Mouse (Mus musculus) heart, embryonic 10.5 days (tissue): Measurements from ENCODE around the gene Gm17509. TPM values are rescaled to one million over a fixed set of nuclear protein-coding genes. Genes with fewer than 3 reads are reported as not detected.
A peak's percentile ranks its signal among the peaks of the same experiment; 100 is the strongest.

Experiments used
- DNase-seq: peaks from one replicate; pipeline ENCODE4 v3.0.0-alpha.2; 2017; ENCODE audit warnings: low spot score
- H3K27ac ChIP-seq: fragments of 300-500 bp; sonication (generic); 2 replicates; pipeline ENCODE4 v1.5.1; 2016; ENCODE audit warnings: mild to moderate bottlenecking
- H3K27me3 ChIP-seq: fragments of 300-500 bp; sonication (generic); 2 replicates; pipeline ENCODE4 v1.6.1; 2016; ENCODE audit warnings: mild to moderate bottlenecking; ENCODE audit not compliant: poor library complexity, insufficient read depth, severe bottlenecking
- H3K36me3 ChIP-seq: fragments of 300-500 bp; sonication (generic); 2 replicates; pipeline ENCODE4 v1.6.1; 2016; ENCODE audit warnings: mild to moderate bottlenecking, moderate library complexity
- H3K4me1 ChIP-seq: fragments of 300-500 bp; sonication (generic); 2 replicates; pipeline ENCODE4 v1.6.1; 2016; ENCODE audit warnings: mild to moderate bottlenecking
- H3K4me3 ChIP-seq: fragments of 300-500 bp; sonication (generic); 2 replicates; pipeline ENCODE4 v1.5.1; 2016; ENCODE audit warnings: mild to moderate bottlenecking, moderate library complexity
- H3K9me3 ChIP-seq: fragments of 300-500 bp; sonication (generic); 2 replicates; pipeline ENCODE4 v1.6.1; 2016; ENCODE audit warnings: mild to moderate bottlenecking, moderate library complexity
- WGBS: fragments of 180-500 bp; shearing (Covaris S2); methylation state at CpG from one replicate; pipeline ENCODE4 v1.1.7; 2016; 5-methylcytosine and 5-hydroxymethylcytosine counted together
- polyA plus RNA-seq: library from polyadenylated mRNA; unstranded; fragments of >200 nt; fragmentation: Nextera tagmentation; extraction: Ambion mirVana; gene quantifications from 2 replicates; pipeline ENCODE4 v1.2.1, GENCODE M21; 2016

Gm17509 gene
- polyA plus RNA-seq, 1 experiment from 2014 or later = 0.36 TPM

DNA sequence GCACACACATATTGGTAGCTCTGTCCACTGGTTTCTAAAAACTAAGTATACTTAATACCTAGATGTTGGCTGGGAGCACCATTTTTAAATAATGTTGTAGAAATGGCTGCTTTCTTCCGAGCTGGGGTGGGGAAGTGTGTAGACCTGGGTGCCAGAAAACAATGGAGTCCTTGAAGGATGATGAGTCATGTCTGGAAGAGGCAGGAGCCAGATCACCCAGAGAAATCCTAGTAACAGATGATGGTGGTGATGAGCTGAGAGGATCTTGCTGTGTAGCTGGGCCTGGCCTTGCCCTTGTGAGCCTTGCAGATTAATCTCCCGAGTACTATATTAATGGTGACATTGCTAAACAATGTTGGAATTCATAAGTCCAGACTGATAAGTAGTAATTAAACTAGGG lies 4.0 kb upstream of the Gm17509 start:
- 61% methylated on average over 2 of the region's 2 CpGs for WGBS
- Histone ChIP-seq H3K27me3 (no peaks in the 10 kb centered on the region), H3K4me3 (no peak overlapping the region), H3K27ac (no peak overlapping the region), H3K4me1 (peaks cover 17% of the 10 kb centered on the region), H3K9me3 (no peaks in the 10 kb centered on the region), H3K36me3 (no peaks in the 10 kb centered on the region)
- no peak for DNase-seq

DNA sequence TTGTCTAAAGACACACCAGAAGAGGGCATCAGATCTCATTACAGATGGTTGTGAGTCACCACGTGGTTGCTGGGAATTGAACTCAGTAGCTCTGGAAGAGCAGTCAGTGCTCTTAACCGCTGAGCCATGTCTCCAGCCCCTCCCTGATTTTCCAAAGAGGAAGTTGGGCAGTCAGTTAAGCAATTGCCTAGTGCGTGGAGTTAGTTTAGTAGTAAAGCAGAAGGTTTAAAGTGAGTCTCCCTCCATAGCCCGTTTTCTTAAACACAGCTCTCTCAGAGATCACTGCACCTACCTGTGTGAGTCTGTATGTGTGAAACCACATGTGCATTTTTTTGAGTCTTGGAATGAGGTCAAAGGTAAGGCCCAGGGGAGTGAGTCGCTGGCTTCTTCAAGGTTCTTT lies 2.2 kb upstream of the Gm17509 start:
- WGBS = 44% methylated on average over 5 of the region's 5 CpGs
- DNase-seq = no peak
- no peak overlapping the region for H3K27ac ChIP-seq
- H3K27me3 ChIP-seq = no peaks in the 10 kb centered on the region
- peaks cover 18% of the 10 kb centered on the region for H3K4me1 ChIP-seq
- H3K36me3 ChIP-seq = no peaks in the 10 kb centered on the region
- no peaks in the 10 kb centered on the region for H3K9me3 ChIP-seq
- H3K4me3 ChIP-seq = no peak overlapping the region

DNA sequence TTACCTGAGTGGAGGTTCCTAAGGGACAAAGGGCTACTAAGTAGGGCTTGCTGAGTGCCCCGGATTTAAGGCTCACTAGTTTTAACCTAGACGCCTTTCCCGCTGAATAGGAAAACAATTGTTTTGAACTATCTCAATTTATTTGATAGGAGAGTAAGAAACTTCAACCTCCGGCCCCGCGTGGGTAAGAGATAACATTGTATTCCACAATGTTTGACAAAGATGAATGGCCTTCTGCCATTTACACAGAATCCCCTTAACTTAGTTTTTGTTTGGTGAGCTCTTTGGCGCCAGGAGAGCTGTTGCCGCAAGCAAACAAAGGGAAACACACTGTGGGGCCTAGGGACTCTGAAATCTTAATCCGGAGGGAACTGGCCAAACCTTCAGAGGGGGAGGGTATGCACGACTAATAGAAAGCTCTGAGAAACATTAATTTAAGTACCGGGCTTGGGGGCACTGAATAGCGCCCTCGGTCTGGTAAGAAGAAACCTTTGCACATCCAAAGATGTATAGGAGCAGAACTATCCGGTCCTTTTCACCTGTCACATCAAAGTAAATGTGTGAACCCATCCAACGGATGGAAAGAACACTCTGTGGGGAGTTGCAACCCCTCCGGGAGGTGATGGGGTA lies 889 bp downstream of the Gm17509 start:
- H3K27ac ChIP-seq = peak overlapping the region; percentile 94

DNA sequence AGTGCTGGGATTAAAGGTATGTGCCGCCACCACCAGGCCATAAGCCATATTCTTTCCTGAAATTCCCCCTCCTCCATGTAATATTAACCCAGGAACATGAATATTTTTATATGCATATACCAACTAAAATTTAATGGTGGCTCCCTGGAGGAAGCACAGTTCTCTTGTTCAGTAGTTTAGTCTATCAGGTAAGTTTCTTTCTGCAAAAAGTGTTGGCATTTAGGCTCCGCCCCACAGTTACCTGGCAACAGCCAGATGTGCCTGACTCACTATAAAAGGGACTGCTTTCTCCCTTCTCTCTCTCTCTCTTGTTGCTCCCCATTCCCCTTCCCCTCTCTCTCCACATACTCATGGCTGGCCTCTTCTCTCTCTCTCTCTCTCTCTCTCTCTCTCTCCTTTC lies 2.8 kb downstream of the Gm17509 start:
- H3K4me3 ChIP-seq = no peak overlapping the region
- H3K4me1 ChIP-seq = peaks cover 18% of the 10 kb centered on the region
- no peaks in the 10 kb centered on the region for H3K36me3 ChIP-seq
- no peaks in the 10 kb centered on the region for H3K27me3 ChIP-seq
- DNase-seq = no peak
- no peaks in the 10 kb centered on the region for H3K9me3 ChIP-seq
- WGBS = 70% methylated on average over 2 of the region's 2 CpGs
- H3K27ac ChIP-seq = no peak overlapping the region

More for the DNA sequence above, 889 bp downstream of the Gm17509 start:
- Histone ChIP-seq H3K4me3 (peak overlapping the region; percentile 85), H3K4me1 (peaks cover 18% of the 10 kb centered on the region), H3K27me3 (no peaks in the 10 kb centered on the region), H3K36me3 (no peaks in the 10 kb centered on the region), H3K9me3 (no peaks in the 10 kb centered on the region)
- WGBS = 4% methylated on average over 16 of the region's 16 CpGs
- no peak for DNase-seq

DNA sequence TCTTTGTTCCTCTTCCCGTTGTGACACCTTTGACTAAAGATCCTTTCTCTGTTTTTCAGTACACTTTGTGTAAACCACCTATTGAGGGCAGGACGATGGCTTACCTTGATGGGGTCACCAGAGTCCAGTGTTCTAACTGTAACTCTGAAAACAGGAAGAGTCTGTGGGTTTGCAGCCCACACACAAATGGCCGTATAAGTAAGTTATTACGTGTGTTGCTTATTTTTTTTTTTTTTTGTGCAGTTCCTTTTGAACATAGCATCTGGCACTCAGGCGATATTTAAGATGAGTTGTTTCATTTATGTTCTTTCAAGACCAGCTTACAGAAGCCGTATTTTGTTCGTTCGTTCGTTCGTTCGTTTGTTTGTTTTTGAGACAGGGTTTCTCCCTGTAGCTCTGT lies 3.3 kb downstream of the Gm17509 start:
- H3K9me3 ChIP-seq = no peaks in the 10 kb centered on the region
- H3K4me3 ChIP-seq = no peak overlapping the region
- H3K36me3 ChIP-seq = no peaks in the 10 kb centered on the region
- WGBS = 55% methylated on average over 11 of the region's 11 CpGs
- H3K27me3 ChIP-seq = no peaks in the 10 kb centered on the region
- DNase-seq = no peak
- H3K27ac ChIP-seq = no peak overlapping the region
- H3K4me1 ChIP-seq = peaks cover 18% of the 10 kb centered on the region

DNA sequence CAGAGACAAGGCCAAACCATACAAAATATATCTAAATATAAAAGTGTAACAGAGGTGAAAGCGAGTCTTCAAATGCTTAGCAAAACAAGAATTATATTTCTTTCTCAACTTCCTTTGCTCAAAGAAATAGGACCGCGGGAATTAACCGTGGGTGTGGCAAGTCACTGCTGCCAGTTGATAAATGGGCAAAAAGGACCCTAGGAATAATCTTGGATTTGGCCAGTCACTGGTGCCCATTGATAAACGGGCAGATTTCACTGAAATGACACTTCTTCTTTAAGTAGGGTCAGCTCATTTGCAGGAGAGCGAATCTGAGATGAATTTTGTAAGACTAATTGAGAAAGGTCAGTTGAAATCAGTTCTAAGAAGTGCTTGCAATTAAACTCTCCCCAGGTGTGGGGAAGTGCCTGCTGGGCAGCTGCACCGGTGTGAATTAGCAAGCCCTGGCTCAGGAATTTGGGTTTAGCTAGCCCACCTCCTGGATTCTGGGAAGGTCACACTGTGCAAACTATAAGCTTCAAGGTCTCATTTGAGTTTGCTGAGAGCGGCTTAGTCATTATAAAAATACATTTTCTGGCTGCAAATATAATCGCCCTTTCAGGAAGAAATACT lies 4.0 kb downstream of the Gm17509 start:
- DNase-seq = no peak

DNA sequence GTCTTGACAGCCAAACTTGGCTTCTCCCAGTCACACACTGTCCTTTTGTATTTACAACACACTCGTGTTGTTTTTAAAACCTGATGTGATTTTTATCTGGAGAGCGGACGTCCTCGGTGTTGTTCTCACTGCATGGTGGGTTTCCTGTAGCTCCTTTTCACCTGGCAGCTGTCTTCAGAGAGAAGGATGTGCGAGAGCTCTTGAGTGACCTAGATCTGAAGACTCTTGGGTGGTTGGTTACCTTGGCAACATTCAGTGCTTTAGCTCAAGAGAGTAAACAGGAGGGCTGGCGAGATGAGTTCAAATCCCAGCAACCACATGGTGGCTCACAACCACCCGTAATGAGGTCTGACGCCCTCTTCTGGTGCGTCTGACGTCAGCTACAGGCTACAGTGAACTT lies 4.7 kb downstream of the Gm17509 start:
- Histone ChIP-seq H3K27me3 (no peaks in the 10 kb centered on the region), H3K4me1 (peaks cover 14% of the 10 kb centered on the region; the same call in 1 of the 2 replicates), H3K27ac (no peak overlapping the region), H3K36me3 (no peaks in the 10 kb centered on the region), H3K4me3 (no peak overlapping the region), H3K9me3 (no peaks in the 10 kb centered on the region)
- DNase-seq = no peak
- WGBS = 19% methylated on average over 10 of the region's 10 CpGs

More for the DNA sequence above, 4.0 kb downstream of the Gm17509 start:
- Histone ChIP-seq H3K27ac (no peak overlapping the region), H3K36me3 (no peaks in the 10 kb centered on the region), H3K9me3 (no peaks in the 10 kb centered on the region), H3K27me3 (no peaks in the 10 kb centered on the region), H3K4me1 (peaks cover 14% of the 10 kb centered on the region), H3K4me3 (no peak overlapping the region)
- 20% methylated on average over 9 of the region's 9 CpGs for WGBS

DNA sequence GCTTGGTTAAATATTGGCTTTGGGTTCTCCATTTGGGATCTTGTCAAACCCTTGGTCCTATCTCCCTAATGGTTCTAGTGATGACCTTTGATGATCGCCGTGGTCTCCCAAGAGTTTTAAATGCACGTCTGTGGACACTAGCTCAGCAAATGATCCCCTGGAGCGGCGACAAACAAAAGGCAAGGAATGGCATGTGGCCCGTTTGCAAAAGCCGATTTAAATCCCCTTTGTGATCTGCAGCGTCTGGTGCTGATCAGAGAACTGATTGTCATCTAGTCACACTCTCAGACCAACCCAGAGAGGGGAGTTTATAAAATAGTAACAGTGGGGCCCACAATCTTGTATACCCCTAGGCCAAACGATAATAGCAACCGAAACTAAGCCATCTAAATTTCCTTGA lies 5.4 kb downstream of the Gm17509 start:
- 17% methylated on average over 10 of the region's 10 CpGs for WGBS
- Histone ChIP-seq H3K4me3 (no peak overlapping the region), H3K27ac (no peak overlapping the region), H3K9me3 (no peaks in the 10 kb centered on the region), H3K36me3 (no peaks in the 10 kb centered on the region), H3K27me3 (no peaks in the 10 kb centered on the region), H3K4me1 (peaks cover 10% of the 10 kb centered on the region; the same call in 1 of the 2 replicates)
- no peak for DNase-seq

DNA sequence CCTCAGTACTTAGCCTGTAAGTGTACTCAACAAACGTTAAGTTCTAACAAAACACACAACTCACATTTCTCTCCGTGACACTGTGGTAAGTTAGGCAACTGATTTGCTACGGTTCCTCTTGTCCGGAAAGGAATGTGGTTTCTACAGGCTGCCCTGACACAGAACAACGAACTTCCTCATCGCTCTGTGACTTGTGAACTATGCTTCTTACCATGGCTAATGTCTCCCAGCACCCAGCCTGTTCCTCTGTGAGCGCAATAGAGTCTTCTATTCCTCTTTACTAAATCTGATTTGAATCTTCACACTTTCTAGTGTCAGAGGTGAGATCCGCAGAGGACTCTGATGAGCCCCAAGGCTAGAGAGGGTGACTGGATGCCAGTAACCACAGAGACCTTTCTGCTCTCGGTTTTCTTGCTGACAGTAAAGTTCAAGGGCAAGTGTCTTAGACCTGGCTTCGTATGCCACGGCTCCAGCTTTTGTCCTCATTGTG lies 9.4 kb downstream of the Gm17509 start:
- no peak overlapping the region for H3K27ac ChIP-seq
- H3K4me3 ChIP-seq = no peak overlapping the region
- no peaks in the 10 kb centered on the region for H3K9me3 ChIP-seq
- WGBS = 61% methylated on average over 11 of the region's 11 CpGs
- H3K27me3 ChIP-seq = no peaks in the 10 kb centered on the region
- H3K4me1 ChIP-seq = peaks cover 10% of the 10 kb centered on the region
- no peak for DNase-seq
- no peaks in the 10 kb centered on the region for H3K36me3 ChIP-seq

DNA sequence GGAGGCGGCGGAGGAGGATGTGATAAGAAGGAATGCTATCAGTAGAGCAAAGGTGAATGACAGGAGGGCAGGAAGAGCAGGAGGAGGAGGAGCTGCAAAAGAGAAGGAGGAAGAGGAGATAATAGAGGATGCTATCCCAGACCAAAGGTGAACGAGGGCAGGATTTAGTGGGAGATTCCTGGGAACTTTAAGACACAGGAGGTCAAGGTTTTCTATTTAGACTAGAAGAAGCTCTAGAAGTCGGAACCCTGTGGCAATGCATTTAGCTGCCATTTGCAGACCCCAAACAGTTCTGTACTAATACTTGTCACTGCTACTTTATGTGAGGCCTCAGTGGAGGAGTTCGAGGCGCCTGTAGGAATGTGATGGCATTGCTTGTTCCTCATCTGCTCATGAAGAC lies 12.6 kb downstream of the Gm17509 start, which contains the start of gene Emb:
Gene Emb, plus strand, starts transcription at position 301 of the 400 bp plus-strand sequence.
- no peaks in the 10 kb centered on the region for H3K9me3 ChIP-seq
- no peaks in the 10 kb centered on the region for H3K36me3 ChIP-seq
- DNase-seq = no peak
- no peaks in the 10 kb centered on the region for H3K27me3 ChIP-seq
- H3K27ac ChIP-seq = no peak within 1 kb of the TSS
- peaks cover 6% of the 10 kb centered on the region for H3K4me1 ChIP-seq
- H3K4me3 ChIP-seq = no peak within 1 kb of the TSS
- WGBS = 23% methylated on average over 6 of the region's 6 CpGs

DNA sequence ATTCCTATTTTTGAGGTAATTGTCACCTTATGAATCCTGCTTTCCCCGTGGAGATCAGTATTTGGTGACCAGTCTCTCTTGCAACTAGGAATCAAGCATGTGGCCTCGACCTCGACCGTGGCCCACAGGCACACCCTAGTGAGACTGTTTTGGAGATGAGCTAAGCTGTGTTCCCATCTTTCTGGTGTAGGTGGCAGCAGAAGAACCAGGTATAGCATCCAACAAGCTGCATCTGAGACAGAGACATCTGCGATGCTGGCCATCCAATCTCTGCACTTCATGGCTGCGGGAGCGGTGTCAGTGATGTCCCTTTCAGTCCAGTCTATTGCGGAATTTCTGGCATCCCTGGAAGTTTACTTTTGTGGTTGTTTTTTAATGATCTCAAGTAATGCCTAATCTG lies 14.8 kb downstream of the Gm17509 start:
- no peaks in the 10 kb centered on the region for H3K36me3 ChIP-seq
- H3K9me3 ChIP-seq = no peaks in the 10 kb centered on the region
- WGBS = 89% methylated on average over 8 of the region's 8 CpGs
- H3K27me3 ChIP-seq = no peaks in the 10 kb centered on the region
- H3K4me1 ChIP-seq = peaks cover 6% of the 10 kb centered on the region
- no peak overlapping the region for H3K4me3 ChIP-seq
- DNase-seq = no peak
- no peak overlapping the region for H3K27ac ChIP-seq

DNA sequence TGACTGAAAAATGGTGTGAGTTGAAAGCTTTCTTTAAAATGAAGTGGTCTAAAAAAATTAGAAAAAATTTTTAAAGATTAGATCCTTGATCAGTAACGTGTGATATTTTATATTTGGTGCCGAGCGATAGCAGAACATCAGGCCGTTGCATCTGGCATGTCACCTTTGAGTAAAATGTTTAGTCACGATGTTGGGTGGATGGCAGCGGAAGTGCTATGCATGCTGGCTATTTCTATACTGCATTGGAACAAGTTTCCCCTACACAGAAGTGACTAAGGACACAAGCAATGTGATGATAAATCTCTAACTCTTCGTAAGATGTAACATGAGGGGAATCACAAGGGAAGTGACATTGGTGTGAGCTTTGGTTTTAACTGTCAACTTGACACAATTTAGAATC lies 16.2 kb downstream of the Gm17509 start:
- Histone ChIP-seq H3K4me3 (no peak overlapping the region), H3K27me3 (no peaks in the 10 kb centered on the region)
- 91% methylated on average over 7 of the region's 7 CpGs for WGBS

DNA sequence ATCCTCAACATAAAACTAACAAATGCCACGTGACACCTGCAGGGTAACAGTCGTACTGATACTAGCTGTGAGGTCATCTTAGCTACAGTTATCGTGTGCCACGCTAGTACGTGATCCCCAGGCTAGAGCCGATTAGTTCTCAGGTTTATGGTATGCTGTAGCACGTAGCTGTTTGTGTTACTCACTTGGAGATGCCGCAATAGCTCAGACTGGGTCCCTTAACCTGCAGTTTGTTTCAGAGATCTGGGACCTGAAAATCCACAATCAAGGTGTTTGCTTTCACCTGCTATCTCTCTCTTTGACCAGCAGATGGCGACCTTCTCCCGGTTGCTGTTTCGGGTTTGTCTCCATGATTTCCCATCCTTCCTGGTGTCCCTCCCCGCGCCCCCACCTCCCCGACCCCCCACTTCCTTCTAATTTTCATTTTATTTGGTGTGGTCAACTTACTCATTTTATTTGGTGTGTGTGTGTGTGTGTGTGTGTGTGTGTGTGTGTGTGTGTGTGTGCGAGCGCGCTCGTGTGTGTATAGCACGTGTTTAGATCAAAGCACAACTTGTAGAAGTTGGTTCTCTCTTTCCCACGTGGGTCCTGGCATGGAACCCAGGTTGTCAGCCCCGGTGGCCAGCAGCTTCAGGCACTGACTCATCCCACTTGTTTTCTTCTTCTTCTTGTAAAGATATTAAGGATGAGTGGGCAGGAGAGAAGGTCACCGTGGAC lies 18.0 kb downstream of the Gm17509 start:
- Histone ChIP-seq H3K4me1 (peaks cover 3% of the 10 kb centered on the region), H3K27ac (no peak overlapping the region), H3K9me3 (no peaks in the 10 kb centered on the region), H3K27me3 (no peaks in the 10 kb centered on the region), H3K4me3 (peak overlapping the region; percentile 25; the same call in 1 of the 2 replicates), H3K36me3 (no peaks in the 10 kb centered on the region)
- no peak for DNase-seq
- WGBS = 47% methylated on average over 22 of the region's 22 CpGs

More for the DNA sequence above, 16.2 kb downstream of the Gm17509 start:
- H3K27ac ChIP-seq = no peak overlapping the region
- no peak for DNase-seq
- H3K9me3 ChIP-seq = no peaks in the 10 kb centered on the region
- H3K36me3 ChIP-seq = no peaks in the 10 kb centered on the region
- H3K4me1 ChIP-seq = peaks cover 6% of the 10 kb centered on the region
